Mouse (Mus musculus) liver, embryonic 14.5 days (tissue): ENCODE data around the gene Thsd4. TPM values are rescaled to one million over a fixed set of nuclear protein-coding genes. Genes with fewer than 3 reads are reported as not detected.

Experiments used
- ATAC-seq: fragments of 200-750 bp; cut with Nextera tagmentation; 2 replicates; pipeline ENCODE4 v1.8.0; 2017; ENCODE audit warnings: moderate number of reproducible peaks, mild to moderate bottlenecking, moderate library complexity; ENCODE audit not compliant: insufficient read depth
- DNase-seq, 3 experiments: peaks; one replicate each; pipeline ENCODE4 v3.0.0-alpha.2; 2012 to 2013; ENCODE audit warnings: low read depth in 3 of 3, low spot score in 3 of 3
- H3K27ac ChIP-seq: fragments of 300-500 bp; sonication (generic); 2 replicates; pipeline ENCODE4 v1.5.1; 2014; ENCODE audit warnings: moderate library complexity, mild to moderate bottlenecking, control low read depth, inconsistent platforms
- H3K27me3 ChIP-seq: fragments of 300-500 bp; sonication (generic); 2 replicates; pipeline ENCODE4 v1.6.1; 2014; ENCODE audit warnings: mild to moderate bottlenecking, low read length, moderate library complexity; ENCODE audit not compliant: control insufficient read depth, insufficient read depth
- H3K36me3 ChIP-seq: fragments of 300-500 bp; sonication (generic); replicated peaks from 2 replicates; pipeline ENCODE4 v1.6.1; 2014; ENCODE audit warnings: low read depth; ENCODE audit not compliant: control insufficient read depth, insufficient read depth
- H3K4me1 ChIP-seq, 2 experiments: fragments of 200-500 bp in 1 of 2; fragments of 300-500 bp in 1 of 2; sonication (generic) in 1 of 2; replicated peaks; 2 replicates each; pipeline ENCODE4 v1.6.1; 2012 to 2014; ENCODE audit warnings: antibody characterized with exemption in 1 of 2, inconsistent platforms in 1 of 2, low read length in 1 of 2; ENCODE audit not compliant: control insufficient read depth in 2 of 2, insufficient read depth in 2 of 2
- H3K4me2 ChIP-seq: fragments of 300-500 bp; sonication (generic); 2 replicates; pipeline ENCODE4 v1.6.1; 2014; ENCODE audit warnings: low read depth, mild to moderate bottlenecking, control low read depth, moderate library complexity
- H3K4me3 ChIP-seq, 2 experiments: fragments of 200-500 bp in 1 of 2; fragments of 300-500 bp in 1 of 2; sonication (generic) in 1 of 2; 2 replicates each; pipeline ENCODE4 v1.5.1; 2012 to 2014; ENCODE audit warnings: low read depth in 2 of 2, low read length in 2 of 2, mild to moderate bottlenecking in 2 of 2, control low read depth in 1 of 2, inconsistent platforms in 1 of 2, moderate library complexity in 1 of 2; ENCODE audit not compliant: insufficient read depth in 1 of 2
- H3K9ac ChIP-seq: fragments of 300-500 bp; sonication (generic); replicated peaks from 2 replicates; pipeline ENCODE4 v1.6.1; 2014; ENCODE audit warnings: mild to moderate bottlenecking, control low read depth, moderate library complexity
- H3K9me3 ChIP-seq: fragments of 300-500 bp; sonication (generic); 2 replicates; pipeline ENCODE4 v1.6.1; 2016; ENCODE audit warnings: low read length, mixed read lengths; ENCODE audit not compliant: control insufficient read depth
- CTCF ChIP-seq: IDR thresholded peaks from 2 replicates; pipeline ENCODE4 v1.5.1; 2016; ENCODE audit warnings: antibody characterized with exemption, low read depth, control low read depth
- EP300 ChIP-seq: IDR thresholded peaks from 2 replicates; pipeline ENCODE4 v1.6.1; 2016; ENCODE audit warnings: antibody characterized with exemption, low read depth
- WGBS: fragments of 180-500 bp; shearing (Covaris S2); extraction: QIAGEN DNeasy Blood & Tissue Kit; methylation state at CpG from one replicate; pipeline ENCODE4 v1.1.7; 2014; ENCODE audit not compliant: insufficient replicate concordance; 5-methylcytosine and 5-hydroxymethylcytosine counted together
- polyA plus RNA-seq, 2 experiments: library from polyadenylated mRNA; depleted of rRNA in 1 of 2; stranded (reverse) in 1 of 2; unstranded in 1 of 2; fragments of >200 nt; fragmentation: Nextera tagmentation in 1 of 2; extraction: Ambion mirVana in 1 of 2; gene quantifications; 2 replicates each; pipeline versions ENCODE4 v1.2.1 to v1.2.3; 2012 to 2014

The Thsd4 gene
- polyA plus RNA-seq, 2 experiments, result 0.43 to 0.48 TPM

GRCm38 (mm10) chr9:60351153-60351552 lies 170.7 kb downstream of the Thsd4 start:
- WGBS, result 71% methylated on average over 6 of the region's 6 CpGs

GRCm38 (mm10) chr9:60336147-60336546 lies 185.7 kb downstream of the Thsd4 start:
- Histone ChIP-seq H3K27me3 (no peaks in the 10 kb centered on the region), H3K4me2 (no peak overlapping the region), H3K36me3 (no peaks in the 10 kb centered on the region), H3K9ac (no peak overlapping the region), H3K27ac (no peak overlapping the region), H3K9me3 (no peaks in the 10 kb centered on the region), H3K4me1 (no peaks in the 10 kb centered on the region), H3K4me3 (no peak overlapping the region)
- DNase-seq (no peak), ATAC-seq (no peak)
- no peak for TF ChIP-seq EP300
- TF ChIP-seq CTCF, result no peak
- WGBS, result 74% methylated on average over 5 of the region's 5 CpGs

More at GRCm38 (mm10) chr9:60351153-60351552, 170.7 kb downstream of the Thsd4 start:
- H3K9ac ChIP-seq, result no peak overlapping the region
- ATAC-seq (no peak), DNase-seq (no peak)
- no peak overlapping the region for H3K4me3 ChIP-seq
- H3K4me2 ChIP-seq, result no peak overlapping the region
- H3K27me3 ChIP-seq, result no peaks in the 10 kb centered on the region; the same call in 1 of the 2 replicates
- TF ChIP-seq CTCF, result no peak
- TF ChIP-seq EP300, result no peak
- no peak overlapping the region for H3K27ac ChIP-seq
- H3K9me3 ChIP-seq, result no peaks in the 10 kb centered on the region
- H3K36me3 ChIP-seq, result no peaks in the 10 kb centered on the region
- no peaks in the 10 kb centered on the region for H3K4me1 ChIP-seq

- no peak for ATAC-seq
- DNase-seq, result no peak
- Histone ChIP-seq H3K9me3 (no peaks in the 10 kb centered on the region), H3K4me3 (no peak overlapping the region), H3K27ac (no peak overlapping the region), H3K4me2 (no peak overlapping the region), H3K9ac (no peak overlapping the region), H3K27me3 (no peaks in the 10 kb centered on the region), H3K4me1 (no peaks in the 10 kb centered on the region), H3K36me3 (no peaks in the 10 kb centered on the region)
- TF ChIP-seq EP300, result no peak
- TF ChIP-seq CTCF, result no peak
- WGBS, result 67% methylated on average over 6 of the region's 6 CpGs
Measured at GRCm38 (mm10) chr9:60335455-60335854, 186.4 kb downstream of the Thsd4 start.

GRCm38 (mm10) chr9:60329911-60330310 lies 191.9 kb downstream of the Thsd4 start:
- WGBS, result 58% methylated on average over 4 of the region's 4 CpGs
- Histone ChIP-seq H3K4me1 (no peaks in the 10 kb centered on the region), H3K9me3 (no peaks in the 10 kb centered on the region), H3K27ac (no peak overlapping the region), H3K36me3 (no peaks in the 10 kb centered on the region), H3K27me3 (no peaks in the 10 kb centered on the region), H3K9ac (no peak overlapping the region), H3K4me3 (no peak overlapping the region), H3K4me2 (no peak overlapping the region)
- TF ChIP-seq EP300 (no peak), CTCF (no peak)
- ATAC-seq (no peak), DNase-seq (no peak)

- no peak for DNase-seq
- Histone ChIP-seq H3K9ac (no peak overlapping the region), H3K9me3 (no peaks in the 10 kb centered on the region), H3K27me3 (no peaks in the 10 kb centered on the region), H3K4me1 (no peaks in the 10 kb centered on the region), H3K36me3 (no peaks in the 10 kb centered on the region), H3K4me2 (no peak overlapping the region), H3K27ac (no peak overlapping the region), H3K4me3 (no peak overlapping the region)
- ATAC-seq, result no peak
- WGBS, result 65% methylated on average over 2 of the region's 2 CpGs
- TF ChIP-seq CTCF (no peak), EP300 (no peak)
Measured at GRCm38 (mm10) chr9:60324716-60325115, 197.1 kb downstream of the Thsd4 start.

GRCm38 (mm10) chr9:60323435-60323834 lies 198.4 kb downstream of the Thsd4 start:
- Histone ChIP-seq H3K9me3 (no peaks in the 10 kb centered on the region), H3K27me3 (no peaks in the 10 kb centered on the region), H3K4me2 (no peak overlapping the region), H3K4me1 (no peaks in the 10 kb centered on the region), H3K27ac (no peak overlapping the region), H3K36me3 (no peaks in the 10 kb centered on the region), H3K4me3 (no peak overlapping the region), H3K9ac (no peak overlapping the region)
- DNase-seq (no peak), ATAC-seq (no peak)
- WGBS, result 68% methylated on average over 6 of the region's 6 CpGs
- TF ChIP-seq CTCF, result no peak
- TF ChIP-seq EP300, result no peak
